Mouse (Mus musculus): ENCODE data around the gene Frk.
"Not testable (repeated sequence)": the region's sequence is repeated elsewhere in the genome, so short reads cannot be mapped to it uniquely, and the experiment has no call there.

Frk gene

GRCm38 (mm10) chr10:34615474-34615873 is 132.3 kb downstream of the Frk start:
- no peak for DNase-seq (ENCODE audit: extremely low spot score)

GRCm38 (mm10) chr10:34617216-34617615 is 134.0 kb downstream of the Frk start:
- peak; percentile 14 for DNase-seq (ENCODE audit: extremely low spot score)

GRCm38 (mm10) chr10:34618490-34618889 is 135.3 kb downstream of the Frk start:
- DNase-seq (ENCODE audit: extremely low spot score) = no peak

GRCm38 (mm10) chr10:34620540-34620939 is 137.3 kb downstream of the Frk start:
- DNase-seq (ENCODE audit: extremely low spot score) = not testable (repeated sequence)

GRCm38 (mm10) chr10:34638245-34638644 is 155.0 kb downstream of the Frk start:
- DNase-seq (ENCODE audit: extremely low spot score) = peak; percentile 2

Measured in embryo, embryonic 9.5 days (tissue).